Mouse (Mus musculus): ENCODE measurements around the gene Grsf1.

Gene Grsf1

DNA sequence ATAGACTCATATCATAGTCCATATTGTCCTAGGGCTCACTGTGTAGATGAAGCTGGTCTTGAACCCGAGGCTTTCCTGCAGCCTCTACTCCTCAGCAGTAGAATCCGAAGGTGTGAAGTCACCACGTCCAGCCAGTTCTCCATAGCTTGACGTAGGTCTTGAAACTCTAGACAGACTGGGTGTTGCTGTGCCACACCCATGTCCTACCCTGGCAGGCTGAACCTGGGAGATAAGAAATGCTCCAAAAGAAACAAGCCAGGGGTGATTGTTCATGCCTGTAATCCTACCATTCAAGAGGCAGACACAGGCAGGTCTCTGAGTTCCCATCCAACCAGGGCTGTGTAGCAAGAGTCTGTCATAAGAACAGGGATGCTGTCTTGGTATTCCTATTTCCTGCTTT lies 48.4 kb downstream of the Grsf1 start:
- no peak for DNase-seq

DNA sequence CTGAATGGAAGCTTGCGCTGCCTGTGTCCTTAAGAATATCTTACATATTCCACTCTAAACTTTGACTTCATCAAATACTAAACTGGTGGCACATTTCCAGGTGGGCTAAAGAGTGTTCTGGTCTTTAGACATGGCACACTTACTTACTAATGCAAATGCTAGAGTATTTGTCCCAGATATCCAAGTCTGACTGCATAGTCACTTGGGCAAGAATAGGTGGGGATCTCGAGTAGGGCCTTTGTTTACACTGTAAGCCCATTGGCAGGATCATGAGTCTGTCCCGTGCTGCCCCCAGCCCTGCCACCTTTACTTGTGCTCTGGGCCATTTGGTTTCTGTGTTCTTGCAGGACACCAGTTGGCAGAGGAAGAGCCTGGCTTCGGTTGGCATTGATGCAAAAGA lies 59.0 kb downstream of the Grsf1 start:
- DNase-seq = no peak

DNA sequence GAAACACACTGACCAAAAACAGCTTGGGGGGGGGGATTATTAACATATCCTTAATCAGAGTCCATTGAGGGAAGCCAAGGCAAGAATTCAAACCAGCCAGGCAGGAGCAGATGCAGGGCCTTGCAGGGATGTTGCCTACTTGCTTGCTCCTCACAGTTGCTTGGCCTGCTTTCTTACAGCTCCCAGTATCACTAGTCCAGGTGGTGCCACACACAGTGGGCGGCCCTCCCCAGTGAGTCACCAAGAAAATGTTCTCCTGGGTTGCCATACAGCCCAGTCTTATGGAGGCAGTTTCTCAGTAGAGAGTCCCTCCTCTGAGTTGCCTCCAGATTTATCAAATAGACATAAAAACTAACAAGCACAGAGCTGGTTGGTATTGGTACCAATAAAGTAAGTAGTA lies 61.8 kb downstream of the Grsf1 start:
- no peak for DNase-seq
